Mouse (Mus musculus) urinary bladder, postnatal 4 days (tissue): ENCODE data around the gene Pkib.

Experiments
- DNase-seq, 2 experiments: peaks; one replicate each; pipeline ENCODE4 v3.0.0; 2021 to 2022; ENCODE audit warnings: low spot score in 2 of 2

Gene Pkib

GRCm38 (mm10) chr10:57740733-57741132 is 109.0 kb downstream of the Pkib start:
- DNase-seq: no peak

GRCm38 (mm10) chr10:57741351-57741750 is 109.6 kb downstream of the Pkib start:
- no peak for DNase-seq

- no peak for DNase-seq
Observed at GRCm38 (mm10) chr10:57743045-57743444, 111.3 kb downstream of the Pkib start.

- DNase-seq: no peak
Observed at GRCm38 (mm10) chr10:57743606-57744016, 111.8 kb downstream of the Pkib start.

GRCm38 (mm10) chr10:57744128-57744765 is 112.5 kb downstream of the Pkib start:
- no peak for DNase-seq

GRCm38 (mm10) chr10:57745452-57745851 is 113.7 kb downstream of the Pkib start:
- DNase-seq: no peak

- no peak for DNase-seq
Observed at GRCm38 (mm10) chr10:57747127-57747526, 115.3 kb downstream of the Pkib start.

GRCm38 (mm10) chr10:57753343-57753742 is 121.6 kb downstream of the Pkib start:
- DNase-seq: no peak

- no peak for DNase-seq
Observed at GRCm38 (mm10) chr10:57755201-57755736, 123.5 kb downstream of the Pkib start.

GRCm38 (mm10) chr10:57758999-57759398 is 127.2 kb downstream of the Pkib start:
- DNase-seq: no peak

- no peak for DNase-seq
Observed at GRCm38 (mm10) chr10:57760694-57761093, 128.9 kb downstream of the Pkib start.

- no peak for DNase-seq
Observed at GRCm38 (mm10) chr10:57763044-57763443, 131.3 kb downstream of the Pkib start.

- no peak for DNase-seq
Observed at GRCm38 (mm10) chr10:57783289-57784130, 151.7 kb downstream of the Pkib start.

- DNase-seq: peak; percentile 32 to 62
Observed at GRCm38 (mm10) chr10:57784131-57784875, 152.5 kb downstream of the Pkib start.

GRCm38 (mm10) chr10:57784876-57785150 is 153.0 kb downstream of the Pkib start, which contains the start of gene Fabp7:
Gene Fabp7 (plus strand): TSS chr10:57784881.
- DNase-seq: no peak

- no peak for DNase-seq
Observed at GRCm38 (mm10) chr10:57785552-57785951, 153.8 kb downstream of the Pkib start.
